Mouse (Mus musculus): ENCODE data around the gene Clybl.

The Clybl gene

GRCm38 (mm10) chr14:122196851-122197250 is 15.3 kb downstream of the Clybl start:
- no peak for DNase-seq (ENCODE audit: low spot score in 2 of 2)

DNA sequence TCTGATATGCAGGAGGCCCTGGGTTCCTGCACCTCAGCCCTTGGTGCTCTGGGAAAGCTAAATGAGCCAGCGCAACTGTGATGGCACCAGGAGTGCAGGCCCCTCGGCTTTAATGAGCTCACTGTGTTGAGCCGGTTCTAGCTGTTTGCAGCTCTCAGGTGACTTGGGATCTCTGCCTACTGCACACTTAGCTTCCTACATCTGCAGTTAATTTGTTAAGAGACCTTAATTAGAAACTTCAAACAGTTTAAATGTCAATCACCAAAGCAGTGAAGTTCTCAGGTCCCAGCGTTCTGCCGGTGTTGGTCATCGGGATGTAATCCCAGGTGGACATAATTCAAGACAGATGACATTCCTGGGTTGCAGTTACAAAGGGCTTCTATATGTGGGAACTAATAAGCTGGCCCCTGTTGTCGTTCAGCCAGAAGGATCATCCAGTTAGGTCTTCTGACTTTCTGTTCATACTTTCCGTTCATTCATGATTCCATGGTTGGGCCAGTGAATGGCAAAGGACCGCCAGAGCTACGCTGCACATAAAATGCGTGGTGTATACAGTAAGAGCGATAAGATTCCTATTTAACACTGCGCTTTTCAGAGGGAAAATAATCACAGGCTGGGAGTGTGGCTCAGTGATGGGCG is 18.9 kb downstream of the Clybl start:
- no peak for DNase-seq (ENCODE audit: low spot score in 2 of 2)

GRCm38 (mm10) chr14:122209177-122209576 is 27.7 kb downstream of the Clybl start:
- DNase-seq (ENCODE audit: low spot score in 2 of 2) = no peak

DNA sequence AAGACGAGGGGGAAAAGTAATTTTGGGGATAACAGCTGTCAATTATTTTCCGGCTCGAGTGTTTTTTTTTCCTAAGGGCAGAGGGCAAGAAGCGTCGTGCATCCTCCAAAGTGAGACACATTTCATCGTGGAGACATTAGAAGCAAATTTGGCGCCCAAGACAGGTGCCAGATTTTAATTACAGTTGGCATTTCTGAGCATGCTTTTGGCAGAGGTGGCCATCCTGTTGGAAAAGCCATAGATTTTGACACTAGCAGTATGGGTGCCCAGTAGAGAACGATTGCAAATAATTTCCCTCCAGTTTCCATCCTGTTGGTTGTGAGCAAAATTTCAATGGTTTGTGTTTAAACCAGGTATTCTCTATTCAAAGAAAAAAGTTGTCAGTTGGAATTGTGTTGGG is 32.1 kb downstream of the Clybl start:
- no peak for DNase-seq (ENCODE audit: low spot score in 2 of 2)

DNA sequence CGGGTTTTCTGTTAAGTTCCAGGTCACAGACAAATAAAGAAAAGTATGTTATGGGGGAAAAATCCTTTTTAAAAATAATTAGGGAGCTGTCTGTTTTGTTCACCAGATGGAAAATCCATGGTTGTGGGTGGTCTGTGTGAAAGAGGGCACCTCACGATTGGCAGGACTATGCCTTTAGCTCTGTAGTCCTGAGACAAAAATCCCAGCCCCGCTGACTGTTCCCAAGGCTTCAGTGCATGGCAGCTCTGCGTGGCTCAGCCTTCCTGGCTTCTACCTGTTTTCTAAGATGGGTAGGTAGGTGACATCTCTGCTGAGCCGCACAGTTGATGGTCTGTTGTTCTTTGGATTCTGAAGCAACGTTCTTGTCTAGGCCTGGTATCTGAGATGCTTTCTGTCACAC is 32.6 kb downstream of the Clybl start:
- no peak for DNase-seq (ENCODE audit: low spot score in 2 of 2)

DNA sequence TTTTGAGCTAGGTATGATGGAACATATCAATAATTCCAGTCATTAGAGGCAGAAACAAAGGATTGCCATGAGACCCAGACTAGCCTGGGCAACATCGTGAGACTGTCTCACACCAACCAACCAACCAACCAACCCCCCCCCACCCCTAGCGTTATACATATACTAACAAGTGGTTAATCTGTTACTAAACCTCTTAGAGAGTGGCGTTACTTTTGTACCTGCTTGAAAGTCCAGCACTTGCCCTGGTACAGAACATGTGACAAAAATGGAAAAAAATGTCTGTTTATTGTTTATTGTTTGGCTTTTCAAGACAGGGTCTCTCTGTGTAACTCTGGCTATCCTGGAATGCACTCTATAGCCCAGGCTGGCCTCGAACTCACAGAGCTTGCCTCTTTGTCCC is 35.7 kb downstream of the Clybl start:
- DNase-seq (ENCODE audit: low spot score in 2 of 2) = no peak

DNA sequence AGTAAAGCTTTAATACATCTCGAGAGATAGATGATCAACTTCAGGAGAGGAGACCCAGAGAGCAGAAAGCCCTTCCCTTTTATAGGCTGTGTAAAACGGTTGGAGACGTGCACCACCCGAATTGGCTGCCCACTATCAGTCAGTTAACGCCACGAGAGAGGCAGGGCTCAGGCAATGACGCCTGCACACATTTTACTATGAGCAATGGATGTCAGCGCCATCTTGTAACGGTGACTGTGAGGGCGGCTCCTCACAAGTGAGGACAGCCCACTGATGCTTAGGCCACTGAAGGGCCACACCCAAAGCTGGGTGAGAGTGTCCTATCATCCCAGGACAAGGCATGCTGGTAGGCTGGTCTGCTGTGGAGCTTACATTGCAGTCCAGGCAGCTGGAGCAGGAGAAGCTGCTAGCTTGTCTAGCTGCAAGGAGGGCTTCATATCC is 41.5 kb downstream of the Clybl start:
- no peak for DNase-seq (ENCODE audit: low spot score in 2 of 2)

GRCm38 (mm10) chr14:122223461-122224102 is 42.1 kb downstream of the Clybl start:
- peak; percentile 54 to 76 for DNase-seq (ENCODE audit: low spot score in 2 of 2)

DNA sequence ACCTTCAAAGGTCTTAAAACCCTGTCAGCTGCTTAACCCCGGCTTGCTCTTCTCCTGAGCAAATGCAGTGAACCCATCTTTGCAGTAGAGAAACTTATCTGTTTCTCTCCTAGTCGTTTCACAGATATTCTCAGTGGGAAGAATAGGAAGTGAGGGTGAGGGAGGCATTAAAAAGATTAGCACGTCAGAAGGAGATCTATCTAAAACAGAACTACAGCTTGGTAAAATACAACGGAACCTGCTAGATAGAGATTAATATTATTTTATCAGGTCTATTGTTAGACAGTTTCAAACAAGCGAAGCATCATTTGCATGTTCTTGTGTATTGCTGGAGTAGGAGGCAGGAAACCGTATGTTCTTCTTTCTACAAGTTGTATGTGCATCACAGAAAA is 42.6 kb downstream of the Clybl start:
- no peak for DNase-seq (ENCODE audit: low spot score in 2 of 2)

DNA sequence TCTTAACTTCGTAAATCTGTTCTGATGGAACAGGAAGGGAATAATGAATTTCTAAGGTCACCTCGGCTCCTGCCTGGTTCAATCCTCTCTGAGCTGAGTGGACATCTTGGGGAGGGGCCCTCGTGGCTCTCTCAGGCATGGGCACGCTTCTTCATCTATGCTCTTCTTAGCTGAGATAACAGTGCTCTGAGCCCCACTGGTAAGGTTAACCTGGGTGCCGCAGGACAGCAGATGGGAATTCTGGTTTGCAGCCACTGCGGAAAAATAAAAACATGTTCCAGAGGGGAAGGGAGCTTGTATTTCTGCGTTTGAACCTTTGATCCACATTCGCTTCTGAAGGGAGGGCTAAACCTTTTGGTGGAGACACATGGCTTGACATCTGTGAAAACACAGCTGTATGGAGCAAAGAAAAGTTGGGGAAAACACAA is 43.0 kb downstream of the Clybl start:
- no peak for DNase-seq (ENCODE audit: low spot score in 2 of 2)

GRCm38 (mm10) chr14:122225479-122226132 is 44.1 kb downstream of the Clybl start:
- DNase-seq (ENCODE audit: low spot score in 2 of 2) = no peak

DNA sequence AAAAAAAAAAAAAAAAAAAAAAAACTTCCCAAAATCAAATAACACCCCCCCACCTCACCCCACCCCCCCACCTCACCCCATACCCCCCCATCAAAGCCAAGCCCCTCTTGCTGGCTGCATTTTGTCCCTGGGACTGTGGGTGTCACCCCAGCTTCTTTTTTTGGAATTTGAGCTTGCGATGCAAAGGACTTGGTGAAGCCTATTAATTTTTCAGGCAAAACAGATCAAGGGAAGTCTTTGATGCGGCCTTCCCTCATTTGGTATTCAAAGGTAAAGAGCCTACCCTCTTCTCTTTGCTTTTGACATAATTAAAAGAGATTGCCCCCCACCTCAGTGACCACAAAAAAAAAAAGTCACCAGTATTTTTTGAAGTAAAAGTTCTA is 44.6 kb downstream of the Clybl start:
- no peak for DNase-seq (ENCODE audit: low spot score in 2 of 2)

DNA sequence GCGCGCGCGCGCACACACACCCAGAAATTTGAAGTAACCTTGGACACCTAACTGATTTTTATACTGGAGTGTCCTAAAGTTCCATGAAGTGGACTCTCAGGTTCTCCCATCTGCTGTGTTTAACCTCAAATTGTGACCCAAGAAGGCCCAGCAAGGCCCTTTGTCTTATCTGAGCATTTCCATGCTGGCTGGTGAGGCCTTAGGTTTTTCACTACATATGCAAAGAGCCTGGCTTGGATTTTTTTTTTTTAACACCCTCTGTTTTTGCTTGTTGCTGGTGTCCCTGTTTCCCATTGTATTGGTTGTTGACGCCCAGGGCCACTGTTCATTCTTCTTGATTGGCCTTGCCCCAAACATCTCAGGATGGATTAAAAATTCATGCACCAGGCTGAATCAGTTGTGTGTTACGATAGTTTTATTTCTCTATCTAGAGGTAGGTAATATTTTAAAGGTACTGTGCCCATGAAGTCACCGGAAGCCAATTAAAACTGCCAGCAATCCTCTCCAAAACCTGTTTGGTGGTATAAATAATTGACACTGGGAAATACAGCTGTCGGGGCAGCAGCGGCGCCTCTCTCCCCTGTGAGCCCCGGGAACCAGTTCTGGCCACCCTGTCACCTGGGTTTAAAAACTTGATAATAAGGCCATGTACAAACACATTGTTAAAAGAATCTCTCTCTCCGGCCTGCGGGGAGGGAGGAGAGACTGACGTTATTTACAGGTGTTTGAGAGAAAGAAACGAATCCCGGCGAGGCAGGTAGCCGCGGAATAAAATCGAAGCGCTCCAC is 45.4 kb downstream of the Clybl start:
- no peak for DNase-seq (ENCODE audit: low spot score in 2 of 2)

DNA sequence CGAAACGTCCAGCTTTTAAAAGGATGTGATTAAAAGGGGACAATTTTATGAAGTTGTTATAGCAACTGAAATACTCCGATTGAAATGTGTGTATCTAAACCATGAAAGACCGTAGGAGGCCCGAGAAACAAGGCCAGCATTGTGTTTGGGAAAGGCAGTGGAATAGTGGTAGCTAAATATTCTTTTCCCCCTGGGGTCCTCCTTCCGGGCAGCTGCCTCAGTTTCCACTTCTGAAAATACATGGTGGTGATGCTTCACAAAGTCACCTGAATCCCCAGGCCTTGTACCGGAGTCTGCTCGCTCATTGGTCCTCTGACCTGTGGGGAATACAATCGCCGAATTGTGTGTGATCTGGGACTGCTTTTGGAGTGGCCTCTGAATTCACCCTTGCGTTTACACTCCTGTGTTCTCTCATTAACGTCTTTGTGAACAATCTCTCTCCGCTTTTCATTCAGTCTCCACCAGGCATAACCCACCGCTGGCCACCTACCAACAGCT is 46.0 kb downstream of the Clybl start:
- DNase-seq (ENCODE audit: low spot score in 2 of 2) = no peak

GRCm38 (mm10) chr14:122228816-122229551 is 47.5 kb downstream of the Clybl start:
- DNase-seq (ENCODE audit: low spot score in 2 of 2) = no peak

DNA sequence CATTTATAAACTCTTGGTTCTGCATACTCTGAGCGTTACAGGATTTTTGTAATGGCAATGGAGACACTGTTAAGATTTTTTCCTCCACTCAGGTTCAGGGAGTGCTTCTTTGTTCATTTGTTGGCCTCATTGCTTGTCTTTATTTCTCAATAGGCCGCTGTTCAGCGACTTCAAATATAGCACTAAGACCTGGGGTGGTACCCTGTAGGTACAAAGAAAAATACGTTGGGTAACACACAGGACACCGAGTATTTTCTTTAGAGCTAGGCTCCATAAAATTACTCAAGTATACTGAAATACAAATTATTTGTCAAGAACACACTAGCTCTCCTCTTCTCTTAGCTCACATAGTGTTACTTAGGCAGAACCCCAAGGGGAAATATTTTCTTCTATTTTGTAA is 48.5 kb downstream of the Clybl start:
- no peak for DNase-seq (ENCODE audit: low spot score in 2 of 2)

GRCm38 (mm10) chr14:122230621-122231025 is 49.1 kb downstream of the Clybl start:
- no peak for DNase-seq (ENCODE audit: low spot score in 2 of 2)

DNA sequence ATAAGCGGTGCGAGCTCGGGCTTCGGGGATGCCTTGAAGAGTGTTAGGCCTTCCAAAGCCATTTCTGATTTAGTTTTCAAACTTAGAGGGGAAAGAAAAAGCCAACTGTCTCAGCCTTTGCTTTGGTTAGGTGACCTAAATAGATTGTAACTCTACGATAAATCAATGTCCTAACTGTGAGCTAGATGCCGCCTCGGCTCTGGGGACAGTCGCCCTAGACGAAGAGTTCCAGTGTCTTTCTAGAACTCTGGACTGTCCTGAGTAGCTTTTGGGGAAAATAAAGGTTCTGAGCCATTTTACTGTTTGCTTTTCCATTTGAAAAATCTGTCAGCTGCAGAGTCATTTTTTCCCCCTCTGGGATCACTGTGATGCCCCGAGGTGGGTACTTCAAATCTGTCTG is 49.6 kb downstream of the Clybl start:
- no peak for DNase-seq (ENCODE audit: low spot score in 2 of 2)

DNA sequence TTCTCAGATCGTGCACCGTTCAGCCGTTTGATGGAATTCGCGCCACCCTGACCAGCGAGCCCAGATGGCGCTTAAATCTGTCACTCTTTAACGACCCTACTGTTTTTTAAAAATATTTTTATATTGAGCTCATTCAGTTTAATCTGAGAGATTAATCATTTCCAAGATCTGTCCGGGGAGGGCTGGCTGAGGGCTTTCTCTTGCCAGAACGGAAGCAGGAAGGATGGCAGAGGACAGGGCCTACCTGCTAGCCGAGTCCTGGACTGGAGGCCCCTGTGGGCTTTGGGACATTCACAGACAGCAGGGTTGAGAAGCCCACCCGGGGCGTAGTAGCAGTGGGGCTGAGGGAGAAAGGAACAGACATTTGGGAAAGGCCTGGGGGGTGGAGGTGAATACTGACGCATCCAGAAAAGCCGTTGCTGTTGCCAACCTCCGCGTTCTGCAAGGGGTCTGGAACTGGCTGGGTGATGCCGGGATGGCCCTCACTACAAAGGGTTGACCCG is 51.8 kb downstream of the Clybl start:
- DNase-seq (ENCODE audit: low spot score in 2 of 2) = no peak

- DNase-seq (ENCODE audit: low spot score in 2 of 2) = no peak
Observed at GRCm38 (mm10) chr14:122243874-122244273, 62.4 kb downstream of the Clybl start.
